Mouse (Mus musculus) E14TG2a.4 (cell line): ENCODE data around the gene Aip.

Experiments used
- CTCF ChIP-seq: conservative IDR thresholded peaks from 2 replicates; pipeline ENCODE4 v1.5.1; 2014; ENCODE audit warnings: low read length
- POU5F1 ChIP-seq: IDR thresholded peaks from 2 replicates; pipeline ENCODE4 v1.6.1; 2014; ENCODE audit warnings: low read length, borderline replicate concordance

GRCm38 (mm10) chr19:4172925-4173324, 47.3 kb upstream of the Aip start:
- TF ChIP-seq CTCF = no peak
- TF ChIP-seq POU5F1 = no peak
